Mouse (Mus musculus) central nervous system, embryonic 14 days (tissue): Measurements from ENCODE around the gene Slc33a1. TPM values are rescaled to one million over a fixed set of nuclear protein-coding genes. Genes with fewer than 3 reads are reported as not detected.

ENCODE experiments used
- polyA plus RNA-seq: library from polyadenylated mRNA; depleted of rRNA; stranded (reverse); fragments of >200 nt; gene quantifications from 2 replicates; pipeline ENCODE4 v1.2.3, GENCODE M21; 2012; rRNA removed

The Slc33a1 gene
- polyA plus RNA-seq = 12.9 and 13.0 TPM in 2 replicates

GRCm38 (mm10) chr3:63964100-63964921 is at the start of gene Slc33a1:
Slc33a1 (minus strand) TSS chr3:63964768.

GRCm38 (mm10) chr3:63975955-63976908 is 11.7 kb upstream of the Slc33a1 start, which contains the start of gene Gmps:
Gmps (plus strand) TSS chr3:63976106.

GRCm38 (mm10) chr3:63928878-63929859 is 35.4 kb downstream of the Slc33a1 start, which contains the start of gene E130311K13Rik:
E130311K13Rik (minus strand) TSS chr3:63929472.

GRCm38 (mm10) chr3:63899309-63899695 is 65.3 kb downstream of the Slc33a1 start, which contains the start of gene Plch1:
Plch1 (minus strand) TSS chr3:63899472.

Other genes starting within 250 kb of the Slc33a1 start
- 16.1 and 18.9 TPM in 2 replicates for gene Plch1, start 65.3 kb downstream of the Slc33a1 start, polyA plus RNA-seq
- 3.5 and 4.2 TPM in 2 replicates for gene E130311K13Rik, start 35.3 kb downstream of the Slc33a1 start, polyA plus RNA-seq
- gene Gmps, start 11.3 kb upstream of the Slc33a1 start, polyA plus RNA-seq = 16.4 and 17.5 TPM in 2 replicates
- 0.35 and 0.44 TPM in 2 replicates for gene Vmn2r1, start 116.8 kb upstream of the Slc33a1 start, polyA plus RNA-seq
- gene Vmn2r2, start 177.2 kb upstream of the Slc33a1 start, polyA plus RNA-seq = not detected in 2 replicates